Mouse (Mus musculus) megakaryocyte, embryonic 14.5 days (primary cell): ENCODE results near the gene Mysm1.

Source experiments
- FLI1 ChIP-seq: IDR thresholded peaks from 2 replicates; pipeline ENCODE4 v1.6.1; 2012; ENCODE audit warnings: low read length, inconsistent platforms, mixed read lengths
- GATA1 ChIP-seq: IDR thresholded peaks from 3 replicates; pipeline ENCODE4 v1.6.1; 2012; ENCODE audit warnings: mixed read lengths, low read length, inconsistent platforms, borderline replicate concordance

DNA sequence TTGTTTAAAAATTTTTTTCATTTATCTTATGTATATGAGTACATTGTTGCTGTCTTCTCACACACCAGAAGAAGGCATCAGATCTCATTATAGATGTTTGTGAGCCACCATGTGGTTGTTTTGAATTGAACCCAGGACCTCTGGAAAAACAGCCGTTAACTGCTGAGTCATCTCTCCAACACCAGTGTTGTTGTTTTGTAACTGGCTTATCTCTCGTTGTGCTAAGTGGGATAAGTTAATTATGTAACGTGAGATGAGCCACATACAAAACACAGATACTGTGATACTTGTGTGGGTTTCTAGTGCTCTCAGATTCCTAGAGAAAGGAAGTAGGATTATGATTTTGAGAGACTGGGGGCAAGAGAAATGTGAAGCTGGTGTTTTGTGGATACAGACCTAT lies 11.3 kb upstream of the Mysm1 start:
- TF ChIP-seq GATA1 = no peak
- TF ChIP-seq FLI1 = no peak
